In the genomic region with DNA sequence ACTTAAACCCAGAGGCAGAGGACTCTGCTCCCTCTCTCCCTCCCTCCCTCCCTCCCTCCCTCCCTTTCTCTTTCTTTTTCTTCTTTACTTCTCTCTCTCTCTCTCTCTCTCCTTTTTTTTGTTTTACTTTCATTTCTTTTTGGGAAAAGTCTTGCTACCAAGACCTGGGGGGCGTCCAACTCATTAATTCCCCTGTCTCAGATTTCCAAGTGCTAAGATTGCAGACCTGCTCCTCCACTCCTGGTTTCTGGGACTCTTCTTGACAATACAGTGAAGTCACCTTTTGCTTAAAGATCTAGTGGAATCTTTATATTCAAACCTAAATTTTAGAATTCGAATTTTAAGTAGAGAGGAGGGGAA, we compare ENCODE assay signal across 10 mouse cellular contexts. TPM values are rescaled to one million over a fixed set of nuclear protein-coding genes. Genes with fewer than 3 reads are reported as not detected.
DNase-seq lines count a peak whose midpoint lies in the region; ATAC-seq and TF ChIP-seq lines count a peak whose summit lies in the region.
"Had no signal": no experiment of that assay in that cellular context is flagged by ENCODE, and none has a peak within 500 bp of the region (broad histone marks: within the 10 kb centered on the region; RNA-seq: fewer than 3 reads in every experiment).

No protein-coding gene starts in this region.

- H3K27ac ChIP-seq in liver, embryonic 14.5 days, result peak overlapping the region; percentile 33

- peaks cover 62% of the 10 kb centered on the region for H3K4me1 ChIP-seq in erythroblast, embryonic 14.5 days (ENCODE audit: control insufficient read depth)
- peaks cover 59% of the 10 kb centered on the region for H3K4me1 ChIP-seq in megakaryocyte, embryonic 14.5 days
- peaks cover 23 to 35% of the 10 kb centered on the region in 2 experiments for H3K4me1 ChIP-seq in liver, embryonic 14.5 days (replicated peaks; ENCODE audit: control insufficient read depth in 2 of 2, insufficient read depth in 2 of 2, low read length in 1 of 2)

- H3K4me2 ChIP-seq in liver, embryonic 14.5 days (ENCODE audit: low read depth), result peak overlapping the region; percentile 63

- no peak overlapping the region for H3K9ac ChIP-seq in liver, embryonic 14.5 days (replicated peaks)

- TF ChIP-seq EP300 in liver, embryonic 14.5 days (IDR thresholded peaks at IDR 0.05; ENCODE audit: low read depth), result no peak

- DNase-seq in liver, embryonic 14.5 days (ENCODE audit: low read depth in 3 of 3, low spot score in 3 of 3), result no peak
- DNase-seq in frontal cortex, postnatal 25 days (ENCODE audit: low spot score in 2 of 2), result no peak
- no peak for DNase-seq in thymus, postnatal 4 days
- DNase-seq in gastrocnemius, postnatal 36 days, result no peak

- no peaks in the 10 kb centered on the region for H3K27me3 ChIP-seq in erythroblast, embryonic 14.5 days (ENCODE audit: control insufficient read depth)
- H3K27me3 ChIP-seq in megakaryocyte, embryonic 14.5 days (replicated peaks), result no peaks in the 10 kb centered on the region
- H3K27me3 ChIP-seq in liver, embryonic 14.5 days (ENCODE audit: control insufficient read depth, insufficient read depth, low read length), result no peaks in the 10 kb centered on the region; the same call in 1 of the 2 replicates

- peak overlapping the region; percentile 99 for H3K4me3 ChIP-seq in erythroblast, embryonic 14.5 days (replicated peaks)
- H3K4me3 ChIP-seq in megakaryocyte, embryonic 14.5 days (replicated peaks), result peak overlapping the region; percentile 99
- H3K4me3 ChIP-seq in liver, embryonic 14.5 days (ENCODE audit: insufficient read depth in 1 of 2, low read depth in 2 of 2, low read length in 2 of 2), result peak overlapping the region in 1 of 2 experiments; percentile 76; a peak in 2 of 4 replicates

- H3K9me3 ChIP-seq in erythroblast, embryonic 14.5 days (ENCODE audit: control insufficient read depth, low read length), result peaks cover 2% of the 10 kb centered on the region; the same call in 1 of the 2 replicates
- H3K9me3 ChIP-seq in megakaryocyte, embryonic 14.5 days, result no peaks in the 10 kb centered on the region
- no peaks in the 10 kb centered on the region for H3K9me3 ChIP-seq in liver, embryonic 14.5 days (ENCODE audit: control insufficient read depth, low read length)

- peaks cover 29% of the 10 kb centered on the region for H3K36me3 ChIP-seq in erythroblast, embryonic 14.5 days (ENCODE audit: control insufficient read depth)
- peaks cover 14% of the 10 kb centered on the region for H3K36me3 ChIP-seq in megakaryocyte, embryonic 14.5 days (replicated peaks; ENCODE audit: low read length)
- peaks cover 5% of the 10 kb centered on the region; the same call in 1 of the 2 replicates for H3K36me3 ChIP-seq in liver, embryonic 14.5 days (replicated peaks; ENCODE audit: control insufficient read depth, insufficient read depth, low read depth)

- ATAC-seq in erythroblast, adult 5-6 weeks (replicated peaks; ENCODE audit: low FRiP score, poor library complexity, severe bottlenecking), result no peak
- ATAC-seq in megakaryocyte, adult 5-6 weeks (ENCODE audit: poor library complexity, severe bottlenecking), result no peak
- ATAC-seq in liver, embryonic 14.5 days (ENCODE audit: insufficient read depth), result no peak

- intact Hi-C loops in gastrocnemius, postnatal 36 days (cut with DNase I), result loop anchor here (2.0 kb wide), 1 partner anchor 15 kb away; the partner anchor contains the start of gene Pmf1

- no peak for TF ChIP-seq CTCF in liver, embryonic 14.5 days (IDR thresholded peaks at IDR 0.05; ENCODE audit: low read depth)

- WGBS in liver, embryonic 14.5 days (ENCODE audit: insufficient replicate concordance), result 12% methylated on average over 2 of the region's 2 CpGs

RNA-seq across cellular contexts. Expression of gene Slc25a44, which starts 0.4 kb away (rescaled TPM):
- polyA plus RNA-seq in erythroblast, embryonic 14.5 days (2012), result 1.1 and 1.2 TPM in 2 replicates
- 7.9 and 11.5 TPM in 2 replicates for total RNA-seq in erythroblast, adult 5-6 weeks (2015; ENCODE audit: low replicate concordance)
- 13.7 and 20.2 TPM in 2 replicates for total RNA-seq in erythroblast, adult 5-6 weeks (2017; ENCODE audit: low replicate concordance)
- polyA plus RNA-seq in megakaryocyte, embryonic 14.5 days (2012; ENCODE audit: insufficient read depth, low replicate concordance), result 6.7 and 7.2 TPM in 2 replicates
- total RNA-seq in megakaryocyte, adult 5-6 weeks (2015), result 11.4 and 11.6 TPM in 2 replicates
- total RNA-seq in megakaryocyte, adult 5-6 weeks (2017), result 17.4 and 18.7 TPM in 2 replicates
- 8.8 and 9.2 TPM in 2 replicates for polyA plus RNA-seq in liver, embryonic 14.5 days (2012; rRNA removed)
- polyA plus RNA-seq in liver, embryonic 14.5 days (2014; fragmentation: Nextera tagmentation; extraction: Ambion mirVana), result 9.9 and 11.7 TPM in 2 replicates
- total RNA-seq in gastrocnemius, postnatal 36 days (2021), result 10 to 100 TPM; 13.0 to 15.6 TPM

RNA-seq across cellular contexts. Expression of gene Pmf1, which starts 15.2 kb away (rescaled TPM):
- 40.0 and 42.2 TPM in 2 replicates for polyA plus RNA-seq in erythroblast, embryonic 14.5 days (2012)
- total RNA-seq in erythroblast, adult 5-6 weeks (2015; ENCODE audit: low replicate concordance), result 33.2 and 56.6 TPM in 2 replicates
- 42.1 and 43.4 TPM in 2 replicates for total RNA-seq in erythroblast, adult 5-6 weeks (2017; ENCODE audit: low replicate concordance)
- 73.6 and 114 TPM in 2 replicates for polyA plus RNA-seq in megakaryocyte, embryonic 14.5 days (2012; ENCODE audit: insufficient read depth, low replicate concordance)
- 115 and 131 TPM in 2 replicates for total RNA-seq in megakaryocyte, adult 5-6 weeks (2015)
- 78.5 and 81.9 TPM in 2 replicates for total RNA-seq in megakaryocyte, adult 5-6 weeks (2017)
- polyA plus RNA-seq in liver, embryonic 14.5 days (2012; rRNA removed), result 59.1 and 60.6 TPM in 2 replicates
- 73.8 and 81.2 TPM in 2 replicates for polyA plus RNA-seq in liver, embryonic 14.5 days (2014; fragmentation: Nextera tagmentation; extraction: Ambion mirVana)
- total RNA-seq in gastrocnemius, postnatal 36 days (2021), result 10 to 100 TPM; 15.1 to 20.3 TPM

RNA-seq across cellular contexts. Expression of gene Sema4a, which starts 35.7 kb away (rescaled TPM):
- 0.11 and 0.12 TPM in 2 replicates for polyA plus RNA-seq in erythroblast, embryonic 14.5 days (2012)
- 29.7 and 57.3 TPM in 2 replicates for total RNA-seq in erythroblast, adult 5-6 weeks (2015; ENCODE audit: low replicate concordance)
- 9.8 and 20.7 TPM in 2 replicates for total RNA-seq in erythroblast, adult 5-6 weeks (2017; ENCODE audit: low replicate concordance)
- 8.4 and 26.0 TPM in 2 replicates for polyA plus RNA-seq in megakaryocyte, embryonic 14.5 days (2012; ENCODE audit: insufficient read depth, low replicate concordance)
- 171 and 181 TPM in 2 replicates for total RNA-seq in megakaryocyte, adult 5-6 weeks (2015)
- total RNA-seq in megakaryocyte, adult 5-6 weeks (2017), result 164 and 167 TPM in 2 replicates
- polyA plus RNA-seq in liver, embryonic 14.5 days (2012; rRNA removed), result 12.7 and 17.8 TPM in 2 replicates
- polyA plus RNA-seq in liver, embryonic 14.5 days (2014; fragmentation: Nextera tagmentation; extraction: Ambion mirVana), result 9.1 and 10.5 TPM in 2 replicates
- total RNA-seq in gastrocnemius, postnatal 36 days (2021), result 1 to 10 TPM; 1.2 to 1.4 TPM

RNA-seq across cellular contexts. Expression of gene Bglap, which starts 41.0 kb away (rescaled TPM):
- not detected in 2 replicates for polyA plus RNA-seq in erythroblast, embryonic 14.5 days (2012)
- total RNA-seq in erythroblast, adult 5-6 weeks (2015; ENCODE audit: low replicate concordance), result not detected in 2 replicates
- not detected in 2 replicates for total RNA-seq in erythroblast, adult 5-6 weeks (2017; ENCODE audit: low replicate concordance)
- polyA plus RNA-seq in megakaryocyte, embryonic 14.5 days (2012; ENCODE audit: insufficient read depth, low replicate concordance), result not detected in 2 replicates
- 0.93 and 1.5 TPM in 2 replicates for total RNA-seq in megakaryocyte, adult 5-6 weeks (2015)
- 5.0 and 6.3 TPM in 2 replicates for total RNA-seq in megakaryocyte, adult 5-6 weeks (2017)
- polyA plus RNA-seq in liver, embryonic 14.5 days (2012; rRNA removed), result not detected in 2 replicates
- not detected in 2 replicates for polyA plus RNA-seq in liver, embryonic 14.5 days (2014; fragmentation: Nextera tagmentation; extraction: Ambion mirVana)
- total RNA-seq in gastrocnemius, postnatal 36 days (2021), result not detected
- polyA plus RNA-seq: activated CD4-positive, CD25-positive, alpha-beta regulatory T cell, adult 4 months had no signal

RNA-seq across cellular contexts. Expression of gene Bglap2, which starts 46.8 kb away (rescaled TPM):
- not detected in 2 replicates for polyA plus RNA-seq in erythroblast, embryonic 14.5 days (2012)
- not detected in 2 replicates for total RNA-seq in erythroblast, adult 5-6 weeks (2015; ENCODE audit: low replicate concordance)
- not detected in 2 replicates for total RNA-seq in erythroblast, adult 5-6 weeks (2017; ENCODE audit: low replicate concordance)
- not detected in 2 replicates for polyA plus RNA-seq in megakaryocyte, embryonic 14.5 days (2012; ENCODE audit: insufficient read depth, low replicate concordance)
- total RNA-seq in megakaryocyte, adult 5-6 weeks (2015), result 0.84 TPM in 1 of 2 replicates, not detected in the other
- 0.66 TPM in 1 of 2 replicates, not detected in the other for total RNA-seq in megakaryocyte, adult 5-6 weeks (2017)
- not detected in 2 replicates for polyA plus RNA-seq in liver, embryonic 14.5 days (2012; rRNA removed)
- not detected in 2 replicates for polyA plus RNA-seq in liver, embryonic 14.5 days (2014; fragmentation: Nextera tagmentation; extraction: Ambion mirVana)
- total RNA-seq in gastrocnemius, postnatal 36 days (2021), result not detected
- polyA plus RNA-seq: activated CD4-positive, CD25-positive, alpha-beta regulatory T cell, adult 4 months; spleen, adult 2 months had no signal

Comparison
In these comparisons a context has a peak if more than half of its experiments do, and no peak if none do; other contexts are left out.
1. RNA of gene Sema4a, which starts 35.7 kb away (total RNA-seq): 164 to 181 TPM in megakaryocyte, adult 5-6 weeks and 9.8 to 57.3 TPM in erythroblast, adult 5-6 weeks; 1.2 to 1.4 TPM in gastrocnemius, postnatal 36 days; every median in the first group is over 4 times any median in the second.